Mouse (Mus musculus) midbrain, embryonic 10.5 days (tissue): ENCODE results near the gene Cxcl1. TPM values are rescaled to one million over a fixed set of nuclear protein-coding genes. Genes with fewer than 3 reads are reported as not detected.

Experiments
- polyA plus RNA-seq: library from polyadenylated mRNA; unstranded; fragments of >200 nt; fragmentation: Nextera tagmentation; extraction: Ambion mirVana; gene quantifications from 2 replicates; pipeline ENCODE4 v1.2.1, GENCODE M21; 2016

Cxcl1 gene
- polyA plus RNA-seq, 1 experiment from 2014 or later, result not detected

Other genes starting within 250 kb of the Cxcl1 start
- 0.07 TPM in 1 of 2 replicates, not detected in the other for gene Cxcl5, start 131.9 kb upstream of the Cxcl1 start, polyA plus RNA-seq
- 7.3 and 9.7 TPM in 2 replicates for gene Ppbp, start 122.7 kb upstream of the Cxcl1 start, polyA plus RNA-seq
- 51.4 and 74.2 TPM in 2 replicates for gene Pf4, start 118.8 kb upstream of the Cxcl1 start, polyA plus RNA-seq
- not detected in 2 replicates for gene Cxcl3, start 105.1 kb upstream of the Cxcl1 start, polyA plus RNA-seq
- not detected in 2 replicates for gene Cxcl15, start 96.7 kb upstream of the Cxcl1 start, polyA plus RNA-seq
- gene Cxcl2, start 12.6 kb downstream of the Cxcl1 start, polyA plus RNA-seq, result not detected in 2 replicates
- gene Mthfd2l, start 39.9 kb downstream of the Cxcl1 start, polyA plus RNA-seq, result 68.4 and 73.0 TPM in 2 replicates
- 0.21 and 0.22 TPM in 2 replicates for gene Epgn, start 136.2 kb downstream of the Cxcl1 start, polyA plus RNA-seq
- not detected in 2 replicates for gene Ereg, start 183.4 kb downstream of the Cxcl1 start, polyA plus RNA-seq
- gene Areg, start 248.4 kb downstream of the Cxcl1 start, polyA plus RNA-seq, result 0.11 TPM in 1 of 2 replicates, not detected in the other